Mouse (Mus musculus): Measurements from ENCODE around the gene Mycbp2.

GRCm38 (mm10) chr14:103072731-103073130, 273.9 kb downstream of the Mycbp2 start:
- TF ChIP-seq CTCF (conservative IDR thresholded peaks at IDR 0.05; ENCODE audit: insufficient read depth, insufficient read length, low read depth, low read length), result no peak
- no peak for TF ChIP-seq POLR2A (IDR thresholded peaks at IDR 0.05; ENCODE audit: low read depth, low read length)
